1 mouse cellular context compared by ENCODE assay signal in genomic region chr17:71002081-71002743, GRCm38 (mm10).
TF ChIP-seq lines count a peak whose summit lies in the region.

TSS of gene Myom1 (plus strand) at chr17:71002633.

TF ChIP-seq in CH12.LX, 34 proteins besides CTCF, POLR2A, EP300 and RAD21 (continued from another document):
- no peak for TF ChIP-seq GABPA (IDR thresholded peaks at IDR 0.05; ENCODE audit: insufficient replicate concordance, low read depth, low read length)
- TF ChIP-seq PAX5 (IDR thresholded peaks at IDR 0.05; ENCODE audit: low read length), result no peak
- peak; percentile 53; the same call in 1 of the 2 replicates for TF ChIP-seq POLR2AphosphoS2 (IDR thresholded peaks at IDR 0.05; ENCODE audit: low read depth, low read length)
- TF ChIP-seq ZKSCAN1 (IDR thresholded peaks at IDR 0.05; ENCODE audit: borderline replicate concordance, low read depth, low read length), result no peak
- peak; percentile 77 for TF ChIP-seq HCFC1 (IDR thresholded peaks at IDR 0.05; ENCODE audit: low read depth, low read length)
- peak; percentile 71 for TF ChIP-seq NELFE (IDR thresholded peaks at IDR 0.05; ENCODE audit: low read depth, low read length)
- TF ChIP-seq MEF2A (IDR thresholded peaks at IDR 0.05; ENCODE audit: borderline replicate concordance, low read depth, low read length), result no peak; the same call in 1 of the 2 replicates
- TF ChIP-seq IRF4 (IDR thresholded peaks at IDR 0.05; ENCODE audit: low read depth, low read length), result peak; percentile 42; the same call in 1 of the 2 replicates
- peak; percentile 66 for TF ChIP-seq ETS1 (conservative IDR thresholded peaks at IDR 0.05; ENCODE audit: low read depth, low read length)
- TF ChIP-seq ZC3H11A (IDR thresholded peaks at IDR 0.05; ENCODE audit: low read depth, low read length), result no peak
- TF ChIP-seq USF2 (conservative IDR thresholded peaks at IDR 0.05; ENCODE audit: low read depth, low read length), result peak; percentile 95
